Mouse (Mus musculus): ENCODE results near the gene Vamp2.

GRCm38 (mm10) chr11:69094697-69095429, 6.6 kb downstream of the Vamp2 start, which contains the start of gene Per1:
- TF ChIP-seq CTCF (IDR thresholded peaks at IDR 0.05) (no peak), POLR2A (IDR thresholded peaks at IDR 0.05; ENCODE audit: insufficient read depth, low read depth, low read length) (peak; percentile 100)
